Mouse (Mus musculus): ENCODE measurements around the gene Tgfb1i1. TPM values are rescaled to one million over a fixed set of nuclear protein-coding genes. Genes with fewer than 3 reads are reported as not detected.
A peak's percentile ranks its signal among the peaks of the same experiment; 100 is the strongest.

The Tgfb1i1 gene
- 84.6 and 93.8 TPM in 2 replicates for total RNA-seq (2014; rRNA removed; ENCODE audit: low replicate concordance)
- 97.5 and 112 TPM in 2 replicates for polyA plus RNA-seq (2015; fragmentation: Nextera tagmentation; extraction: Ambion mirVana)

DNA sequence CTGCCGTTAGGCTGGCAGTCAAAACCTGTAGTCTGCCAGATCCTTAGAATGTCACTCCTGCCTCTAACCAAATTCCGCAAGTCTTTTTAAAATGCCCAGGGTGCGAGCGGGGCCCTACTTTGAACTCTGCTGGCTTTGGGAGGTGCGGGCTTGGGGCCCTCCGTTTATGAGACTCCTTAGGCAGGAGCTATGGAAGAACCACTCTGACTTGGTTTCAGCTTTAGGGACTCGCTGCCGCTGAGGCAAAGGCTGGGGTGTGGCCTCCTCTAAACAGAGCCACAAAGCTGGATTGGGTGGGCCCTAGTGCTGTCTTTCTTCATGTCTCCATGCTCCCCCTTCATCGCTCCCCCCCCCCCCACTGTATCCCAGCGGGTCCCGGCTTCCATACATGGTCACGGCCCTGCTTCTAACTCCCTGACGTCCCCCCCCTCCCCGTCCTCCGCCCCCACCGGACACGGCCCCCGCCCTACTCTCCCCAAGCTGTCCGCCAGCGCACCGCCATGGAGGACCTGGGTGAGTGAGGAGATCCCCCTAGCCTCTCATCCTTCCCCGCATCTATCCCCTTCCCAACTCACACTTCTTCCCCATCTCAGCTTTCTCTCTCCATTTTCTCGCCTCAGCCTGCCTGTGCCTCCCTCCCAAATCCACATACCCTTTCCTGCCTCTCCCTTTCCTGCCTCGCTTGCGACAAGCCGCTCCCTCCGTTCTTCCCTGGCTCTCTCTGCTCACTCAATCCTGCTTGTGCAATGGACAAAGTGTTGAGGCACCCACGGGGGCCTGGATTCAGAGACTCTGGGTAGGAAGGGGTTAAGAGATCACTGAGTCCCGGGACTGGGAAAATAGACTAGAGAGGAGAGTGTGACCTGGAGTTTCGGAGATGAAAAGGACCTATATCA lies at the start of gene Tgfb1i1:
Gene Tgfb1i1, plus strand, starts transcription at position 317 of the 896 bp plus-strand sequence.
- ATAC-seq (ENCODE audit: insufficient read depth, low read depth) (peak; percentile 90), DNase-seq (ENCODE audit: low spot score) (peak; percentile 85)
- peak within 1 kb of the TSS; percentile 96 for H3K27ac ChIP-seq (ENCODE audit: low read depth)
- H3K9me3 ChIP-seq (replicated peaks; ENCODE audit: control insufficient read depth, low read length), result no peaks in the 10 kb centered on the region
- H3K4me2 ChIP-seq (ENCODE audit: low read depth, low read length), result peak within 1 kb of the TSS; percentile 76
- no peaks in the 10 kb centered on the region for H3K27me3 ChIP-seq (ENCODE audit: control insufficient read depth, insufficient read depth, low read length)
- TF ChIP-seq CTCF (IDR thresholded peaks at IDR 0.05; ENCODE audit: low read depth), result no peak
- 0 out of 2 replicates have a peak, but pooled peaks have one; percentile 19 for TF ChIP-seq EP300 (IDR thresholded peaks at IDR 0.05; ENCODE audit: low read depth)
- WGBS, result under 1% methylated on average over 29 of the region's 30 CpGs
- peak within 1 kb of the TSS; percentile 92 for H3K9ac ChIP-seq (replicated peaks; ENCODE audit: low read depth, low read length)
- peaks cover 56% of the 10 kb centered on the region for H3K36me3 ChIP-seq (replicated peaks; ENCODE audit: control insufficient read depth, insufficient read depth, low read length)
- H3K4me3 ChIP-seq (ENCODE audit: low read depth, low read length), result peak within 1 kb of the TSS; percentile 82
- H3K4me1 ChIP-seq (ENCODE audit: control insufficient read depth, insufficient read depth), result peaks cover 18% of the 10 kb centered on the region

DNA sequence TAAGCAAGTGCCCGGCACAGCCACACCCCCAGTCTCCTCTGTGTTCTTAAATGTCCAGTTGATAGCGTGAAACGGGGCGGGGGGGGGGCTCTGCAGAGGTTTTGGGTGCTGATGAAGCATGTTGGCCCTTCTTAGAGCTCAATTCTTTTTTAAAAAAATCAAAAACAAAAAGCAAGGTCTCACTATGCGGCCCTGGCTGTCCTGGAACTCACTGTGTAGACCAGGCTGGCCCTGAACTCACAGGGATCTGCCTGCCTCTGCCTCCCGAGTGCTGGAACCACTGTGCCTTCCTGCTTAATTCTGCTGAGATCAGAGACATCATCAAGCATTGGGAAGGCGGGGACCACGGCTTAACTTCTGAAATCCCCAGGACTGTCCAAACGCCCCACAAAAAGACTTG lies 45.0 kb upstream of the Tgfb1i1 start:
- WGBS, result 90% methylated on average over 9 of the region's 9 CpGs
- H3K9me3 ChIP-seq (replicated peaks; ENCODE audit: control insufficient read depth, low read length), result no peaks in the 10 kb centered on the region
- peaks cover 5% of the 10 kb centered on the region; the same call in 1 of the 2 replicates for H3K36me3 ChIP-seq (replicated peaks; ENCODE audit: control insufficient read depth, insufficient read depth, low read length)
- 0 out of 2 replicates have a peak, but pooled peaks cover 4% of the 10 kb centered on the region for H3K4me1 ChIP-seq (ENCODE audit: control insufficient read depth, insufficient read depth)
- no peak overlapping the region for H3K4me3 ChIP-seq (ENCODE audit: low read depth, low read length)
- DNase-seq (ENCODE audit: low spot score) (no peak), ATAC-seq (ENCODE audit: insufficient read depth, low read depth) (no peak)
- no peak for TF ChIP-seq CTCF (IDR thresholded peaks at IDR 0.05; ENCODE audit: low read depth)
- no peak for TF ChIP-seq EP300 (IDR thresholded peaks at IDR 0.05; ENCODE audit: low read depth)
- no peak overlapping the region for H3K9ac ChIP-seq (replicated peaks; ENCODE audit: low read depth, low read length)
- no peaks in the 10 kb centered on the region for H3K27me3 ChIP-seq (ENCODE audit: control insufficient read depth, insufficient read depth, low read length)
- no peak overlapping the region for H3K4me2 ChIP-seq (ENCODE audit: low read depth, low read length)
- H3K27ac ChIP-seq (ENCODE audit: low read depth), result no peak overlapping the region

DNA sequence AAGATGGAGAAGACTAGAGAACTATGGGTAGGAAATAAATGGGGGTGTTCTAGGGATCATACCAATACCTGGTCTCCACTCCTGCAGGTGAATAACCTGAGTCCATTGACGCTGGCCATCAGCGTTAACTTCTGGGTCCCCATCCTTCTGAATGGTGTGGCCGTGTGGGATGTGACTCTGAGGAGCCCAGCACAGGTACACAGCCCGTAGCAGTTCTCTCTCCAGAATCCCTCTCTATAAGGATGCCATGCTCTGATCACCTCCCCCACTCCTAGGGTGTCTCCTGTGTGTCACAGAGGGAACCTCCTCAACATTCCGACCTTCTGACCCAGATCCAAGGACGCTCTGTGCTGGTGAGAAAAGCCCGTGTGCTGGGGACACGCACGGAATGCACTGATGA lies 43.5 kb upstream of the Tgfb1i1 start:
- ATAC-seq (ENCODE audit: insufficient read depth, low read depth) (peak; percentile 18), DNase-seq (ENCODE audit: low spot score) (peak; percentile 23)
- Histone ChIP-seq H3K9ac (replicated peaks; ENCODE audit: low read depth, low read length) (no peak overlapping the region), H3K4me3 (ENCODE audit: low read depth, low read length) (no peak overlapping the region), H3K36me3 (replicated peaks; ENCODE audit: control insufficient read depth, insufficient read depth, low read length) (peaks cover 5% of the 10 kb centered on the region; the same call in 1 of the 2 replicates), H3K4me1 (ENCODE audit: control insufficient read depth, insufficient read depth) (0 out of 2 replicates have a peak, but pooled peaks cover 4% of the 10 kb centered on the region), H3K9me3 (replicated peaks; ENCODE audit: control insufficient read depth, low read length) (no peaks in the 10 kb centered on the region), H3K27me3 (ENCODE audit: control insufficient read depth, insufficient read depth, low read length) (no peaks in the 10 kb centered on the region), H3K4me2 (ENCODE audit: low read depth, low read length) (no peak overlapping the region; the same call in 1 of the 2 replicates), H3K27ac (ENCODE audit: low read depth) (no peak overlapping the region)
- TF ChIP-seq CTCF (IDR thresholded peaks at IDR 0.05; ENCODE audit: low read depth) (no peak), EP300 (IDR thresholded peaks at IDR 0.05; ENCODE audit: low read depth) (no peak)
- WGBS, result 56% methylated on average over 9 of the region's 9 CpGs

DNA sequence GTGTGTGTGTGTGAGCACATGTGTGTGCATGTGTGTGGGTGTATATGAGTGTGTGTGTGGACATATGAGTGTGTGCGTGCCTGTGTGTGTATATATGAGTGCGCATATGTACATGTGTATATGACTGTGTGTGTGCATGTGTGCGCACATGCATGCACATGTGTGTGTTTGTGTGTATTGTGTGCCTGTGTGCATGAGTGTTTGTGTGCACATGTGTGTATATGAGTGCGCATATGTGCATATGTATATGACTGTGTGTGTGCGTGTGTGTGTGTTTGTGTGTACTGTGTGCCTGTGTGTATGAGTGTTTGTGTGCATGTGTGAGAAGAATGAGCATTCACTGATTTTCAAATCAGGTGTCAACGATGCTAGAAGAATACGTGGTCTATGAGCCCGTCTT lies 42.4 kb upstream of the Tgfb1i1 start:
- DNase-seq (ENCODE audit: low spot score) (no peak), ATAC-seq (ENCODE audit: insufficient read depth, low read depth) (no peak)
- 89% methylated on average over 8 of the region's 8 CpGs for WGBS
- H3K27ac ChIP-seq (ENCODE audit: low read depth), result 0 out of 2 replicates have a peak overlapping the region, but pooled peaks have one; percentile 99
- peaks cover 5% of the 10 kb centered on the region; the same call in 1 of the 2 replicates for H3K36me3 ChIP-seq (replicated peaks; ENCODE audit: control insufficient read depth, insufficient read depth, low read length)
- no peak overlapping the region for H3K9ac ChIP-seq (replicated peaks; ENCODE audit: low read depth, low read length)
- H3K9me3 ChIP-seq (replicated peaks; ENCODE audit: control insufficient read depth, low read length), result no peaks in the 10 kb centered on the region
- TF ChIP-seq EP300 (IDR thresholded peaks at IDR 0.05; ENCODE audit: low read depth) (no peak), CTCF (IDR thresholded peaks at IDR 0.05; ENCODE audit: low read depth) (no peak)
- peak overlapping the region; percentile 65 for H3K4me2 ChIP-seq (ENCODE audit: low read depth, low read length)
- no peaks in the 10 kb centered on the region for H3K27me3 ChIP-seq (ENCODE audit: control insufficient read depth, insufficient read depth, low read length)
- 0 out of 2 replicates have a peak, but pooled peaks cover 4% of the 10 kb centered on the region for H3K4me1 ChIP-seq (ENCODE audit: control insufficient read depth, insufficient read depth)
- 0 out of 2 replicates have a peak overlapping the region, but pooled peaks have one; percentile 61 for H3K4me3 ChIP-seq (ENCODE audit: low read depth, low read length)

DNA sequence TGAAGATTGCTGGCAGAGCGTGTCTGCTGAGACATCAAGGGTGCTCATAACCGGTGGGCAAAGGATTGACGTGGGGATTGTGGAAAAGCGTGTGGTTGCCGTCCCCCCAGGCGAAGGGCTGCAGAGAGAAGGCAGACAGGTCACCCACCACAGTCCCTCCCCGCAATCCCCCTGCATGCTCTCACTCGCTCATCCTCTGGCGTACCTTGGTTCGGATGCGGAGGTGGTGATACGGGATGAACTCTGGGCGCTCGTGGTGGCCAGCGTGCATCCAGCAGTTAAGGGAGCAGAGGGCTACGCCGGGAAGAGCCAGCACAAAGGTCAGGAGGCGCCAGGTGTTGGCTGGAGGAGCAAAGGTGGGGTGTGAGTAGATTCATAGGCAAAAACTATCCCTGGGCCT lies 40.9 kb upstream of the Tgfb1i1 start:
- 0 out of 2 replicates have a peak, but pooled peaks cover 4% of the 10 kb centered on the region for H3K4me1 ChIP-seq (ENCODE audit: control insufficient read depth, insufficient read depth)
- H3K27ac ChIP-seq (ENCODE audit: low read depth), result peak overlapping the region; percentile 99
- H3K9ac ChIP-seq (replicated peaks; ENCODE audit: low read depth, low read length), result peak overlapping the region; percentile 77
- H3K9me3 ChIP-seq (replicated peaks; ENCODE audit: control insufficient read depth, low read length), result no peaks in the 10 kb centered on the region
- no peak for TF ChIP-seq EP300 (IDR thresholded peaks at IDR 0.05; ENCODE audit: low read depth)
- TF ChIP-seq CTCF (IDR thresholded peaks at IDR 0.05; ENCODE audit: low read depth), result no peak
- 35% methylated on average over 18 of the region's 18 CpGs for WGBS
- H3K27me3 ChIP-seq (ENCODE audit: control insufficient read depth, insufficient read depth, low read length), result no peaks in the 10 kb centered on the region
- H3K4me3 ChIP-seq (ENCODE audit: low read depth, low read length), result peak overlapping the region; percentile 61
- DNase-seq (ENCODE audit: low spot score) (no peak), ATAC-seq (ENCODE audit: insufficient read depth, low read depth) (peak; percentile 55)
- peaks cover 5% of the 10 kb centered on the region; the same call in 1 of the 2 replicates for H3K36me3 ChIP-seq (replicated peaks; ENCODE audit: control insufficient read depth, insufficient read depth, low read length)
- H3K4me2 ChIP-seq (ENCODE audit: low read depth, low read length), result peak overlapping the region; percentile 65
